Mouse (Mus musculus): ENCODE measurements around the gene Ralgps2. TPM values are rescaled to one million over a fixed set of nuclear protein-coding genes. Genes with fewer than 3 reads are reported as not detected.

Gene Ralgps2
- polyA plus RNA-seq, 1 experiment = 7.8 TPM

DNA sequence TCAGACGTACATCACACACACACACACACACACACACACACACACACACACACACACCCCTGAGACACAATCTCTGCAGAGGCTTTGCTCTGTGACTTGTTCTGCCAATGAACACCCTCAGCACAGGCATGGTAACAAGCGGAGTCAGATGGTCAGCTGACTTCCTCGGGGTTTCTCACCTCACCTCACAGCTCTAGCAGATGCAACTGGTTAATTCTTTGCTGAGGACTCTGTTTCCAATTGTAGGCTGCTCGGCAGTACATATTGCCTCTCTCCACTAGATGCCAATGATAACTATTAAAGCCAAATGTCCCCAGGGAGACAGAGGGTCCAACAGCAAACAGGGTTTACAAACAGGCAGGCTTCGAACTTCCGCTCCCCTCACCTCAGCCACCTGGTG, 16.5 kb downstream of the Ralgps2 start:
- Histone ChIP-seq H3K79me2 (ENCODE audit: control insufficient read depth, insufficient read depth) (no peaks in the 10 kb centered on the region), H3K4me2 (ENCODE audit: low read depth) (no peak overlapping the region), H3K4me3 (no peak overlapping the region), H3K36me3 (ENCODE audit: control insufficient read depth, insufficient read depth) (no peaks in the 10 kb centered on the region), H3K27me3 (ENCODE audit: control insufficient read depth, insufficient read depth, insufficient read length) (no peaks in the 10 kb centered on the region), H3ac (ENCODE audit: control insufficient read depth, insufficient read length) (no peak overlapping the region)
- TF ChIP-seq REST (IDR thresholded peaks at IDR 0.05; ENCODE audit: insufficient read depth, insufficient read length) (no peak), MYOD1 (IDR thresholded peaks at IDR 0.05; ENCODE audit: control insufficient read depth in 1 of 3, insufficient read length in 2 of 3, low read depth in 2 of 3) (no peak), USF1 (IDR thresholded peaks at IDR 0.05; ENCODE audit: low read depth) (no peak), MYOG (IDR thresholded peaks at IDR 0.05; ENCODE audit: control insufficient read depth in 1 of 3, insufficient read depth in 1 of 3, insufficient read length in 2 of 3, low read depth in 2 of 3) (no peak), MAX (IDR thresholded peaks at IDR 0.05; ENCODE audit: low read depth) (no peak), TCF3 (IDR thresholded peaks at IDR 0.05; ENCODE audit: insufficient read length, low read depth) (no peak), E2F4 (IDR thresholded peaks at IDR 0.05; ENCODE audit: insufficient read depth) (no peak)

DNA sequence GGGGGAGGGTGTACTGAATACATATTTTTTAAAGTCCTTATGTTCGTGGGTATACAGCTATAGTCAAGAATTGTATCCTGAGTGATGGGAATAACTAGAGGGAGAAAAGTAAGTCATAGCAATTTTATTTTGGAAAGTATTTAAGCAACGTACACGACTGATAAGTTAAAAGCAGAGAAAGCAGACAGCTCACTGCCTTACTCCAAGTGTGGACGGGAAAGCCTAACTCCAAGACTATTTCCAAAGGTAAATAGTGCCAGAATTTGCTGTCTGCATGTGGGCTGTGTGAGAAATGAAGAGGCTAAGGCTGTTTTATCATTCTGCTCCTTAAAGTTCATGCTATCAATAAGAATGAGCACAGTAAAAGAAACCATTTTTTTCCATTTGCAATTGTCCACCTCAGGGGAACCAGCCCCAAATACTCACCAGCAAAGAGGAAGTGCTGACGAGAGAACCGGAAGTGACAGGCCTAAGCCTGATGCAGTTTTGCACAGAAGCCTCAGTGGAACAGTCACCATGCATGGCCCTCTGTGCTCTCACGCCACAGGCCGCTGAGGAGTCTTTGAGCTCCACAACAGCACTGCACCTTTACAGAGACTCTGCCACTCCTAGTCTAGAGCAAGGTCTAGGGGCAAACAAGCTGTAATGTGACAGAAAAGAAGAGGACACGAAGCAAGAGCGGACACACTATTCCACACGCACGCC, 18.0 kb downstream of the Ralgps2 start:
- Histone ChIP-seq H3K36me3 (ENCODE audit: control insufficient read depth, insufficient read depth) (no peaks in the 10 kb centered on the region), H3K79me2 (ENCODE audit: control insufficient read depth, insufficient read depth) (no peaks in the 10 kb centered on the region), H3K4me2 (ENCODE audit: low read depth) (no peak overlapping the region), H3K27me3 (ENCODE audit: control insufficient read depth, insufficient read depth, insufficient read length) (no peaks in the 10 kb centered on the region), H3K4me3 (no peak overlapping the region), H3ac (ENCODE audit: control insufficient read depth, insufficient read length) (no peak overlapping the region)
- TF ChIP-seq TCF12 (IDR thresholded peaks at IDR 0.05; ENCODE audit: insufficient read depth, poor library complexity, severe bottlenecking) = no peak
- no peak for TF ChIP-seq TCF3 (IDR thresholded peaks at IDR 0.05; ENCODE audit: insufficient read length, low read depth)
- no peak for TF ChIP-seq USF1 (IDR thresholded peaks at IDR 0.05; ENCODE audit: low read depth)
- TF ChIP-seq POLR2AphosphoS2 (IDR thresholded peaks at IDR 0.05; ENCODE audit: insufficient read length, low read depth) = no peak

DNA sequence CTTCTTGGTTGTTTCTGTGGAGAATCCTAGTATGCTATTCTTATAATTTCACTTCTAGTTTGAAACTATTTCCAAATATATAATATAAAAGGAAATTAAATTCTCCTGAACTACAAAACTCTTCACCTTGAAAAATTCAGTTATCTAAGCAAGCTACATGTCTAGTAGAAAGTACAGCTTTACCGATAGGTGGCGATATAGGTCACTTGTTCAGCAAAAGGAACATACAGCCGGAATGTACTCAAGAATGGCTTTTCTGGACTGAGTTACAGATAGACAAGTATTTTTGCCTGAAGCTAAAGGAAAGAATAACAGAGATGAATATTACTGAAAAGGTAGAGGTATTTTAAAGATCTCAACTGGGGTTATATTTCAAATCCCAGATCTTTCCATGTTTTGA, 22.0 kb downstream of the Ralgps2 start:
- Histone ChIP-seq H3K4me2 (ENCODE audit: low read depth) (no peak overlapping the region), H3K79me2 (ENCODE audit: control insufficient read depth, insufficient read depth) (no peaks in the 10 kb centered on the region), H3K4me3 (no peak overlapping the region), H3K36me3 (ENCODE audit: control insufficient read depth, insufficient read depth) (no peaks in the 10 kb centered on the region), H3ac (ENCODE audit: control insufficient read depth, insufficient read length) (no peak overlapping the region), H3K27me3 (ENCODE audit: control insufficient read depth, insufficient read depth, insufficient read length) (no peaks in the 10 kb centered on the region)
- TF ChIP-seq MAX (IDR thresholded peaks at IDR 0.05; ENCODE audit: low read depth) (no peak), SRF (IDR thresholded peaks at IDR 0.05; ENCODE audit: control insufficient read depth, insufficient read length, low read depth) (no peak), E2F4 (IDR thresholded peaks at IDR 0.05; ENCODE audit: insufficient read depth) (no peak), REST (IDR thresholded peaks at IDR 0.05; ENCODE audit: insufficient read depth, insufficient read length) (no peak), POLR2AphosphoS2 (IDR thresholded peaks at IDR 0.05; ENCODE audit: insufficient read length, low read depth) (no peak), CEBPB (IDR thresholded peaks at IDR 0.05; ENCODE audit: insufficient read depth, poor library complexity, severe bottlenecking) (no peak), POLR2A (IDR thresholded peaks at IDR 0.05; ENCODE audit: insufficient read length, low read depth) (no peak), TCF12 (IDR thresholded peaks at IDR 0.05; ENCODE audit: insufficient read depth, poor library complexity, severe bottlenecking) (no peak), TCF3 (IDR thresholded peaks at IDR 0.05; ENCODE audit: insufficient read length, low read depth) (no peak), MYOG (IDR thresholded peaks at IDR 0.05; ENCODE audit: control insufficient read depth in 1 of 3, insufficient read depth in 1 of 3, insufficient read length in 2 of 3, low read depth in 2 of 3) (no peak), MYOD1 (IDR thresholded peaks at IDR 0.05; ENCODE audit: control insufficient read depth in 1 of 3, insufficient read length in 2 of 3, low read depth in 2 of 3) (no peak)

DNA sequence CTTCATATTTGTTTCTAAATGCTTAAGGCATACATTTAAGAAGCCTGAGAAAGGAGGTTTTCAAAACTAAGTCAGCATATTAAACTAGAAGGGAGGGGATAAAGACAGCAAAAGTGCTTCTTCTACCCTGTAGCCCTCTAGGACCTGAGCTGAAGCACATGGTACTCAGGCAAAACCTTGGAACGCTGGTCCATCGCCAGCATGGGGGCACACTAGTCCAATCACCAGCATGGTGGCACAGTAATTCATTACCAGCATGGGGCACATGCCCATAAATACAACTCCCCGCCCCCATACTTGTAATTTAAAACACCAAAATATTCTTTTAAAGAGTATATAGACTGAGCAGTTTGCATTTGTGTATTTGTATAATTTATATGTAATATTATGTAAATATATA, 23.1 kb downstream of the Ralgps2 start:
- Histone ChIP-seq H3ac (ENCODE audit: control insufficient read depth, insufficient read length) (no peak overlapping the region), H3K4me2 (ENCODE audit: low read depth) (no peak overlapping the region), H3K4me3 (no peak overlapping the region), H3K36me3 (ENCODE audit: control insufficient read depth, insufficient read depth) (no peaks in the 10 kb centered on the region), H3K79me2 (ENCODE audit: control insufficient read depth, insufficient read depth) (no peaks in the 10 kb centered on the region), H3K27me3 (ENCODE audit: control insufficient read depth, insufficient read depth, insufficient read length) (no peaks in the 10 kb centered on the region)
- TF ChIP-seq CEBPB (IDR thresholded peaks at IDR 0.05; ENCODE audit: insufficient read depth, poor library complexity, severe bottlenecking) (no peak), E2F4 (IDR thresholded peaks at IDR 0.05; ENCODE audit: insufficient read depth) (no peak), MYOD1 (IDR thresholded peaks at IDR 0.05; ENCODE audit: control insufficient read depth in 1 of 3, insufficient read length in 2 of 3, low read depth in 2 of 3) (no peak), TCF3 (IDR thresholded peaks at IDR 0.05; ENCODE audit: insufficient read length, low read depth) (no peak)

DNA sequence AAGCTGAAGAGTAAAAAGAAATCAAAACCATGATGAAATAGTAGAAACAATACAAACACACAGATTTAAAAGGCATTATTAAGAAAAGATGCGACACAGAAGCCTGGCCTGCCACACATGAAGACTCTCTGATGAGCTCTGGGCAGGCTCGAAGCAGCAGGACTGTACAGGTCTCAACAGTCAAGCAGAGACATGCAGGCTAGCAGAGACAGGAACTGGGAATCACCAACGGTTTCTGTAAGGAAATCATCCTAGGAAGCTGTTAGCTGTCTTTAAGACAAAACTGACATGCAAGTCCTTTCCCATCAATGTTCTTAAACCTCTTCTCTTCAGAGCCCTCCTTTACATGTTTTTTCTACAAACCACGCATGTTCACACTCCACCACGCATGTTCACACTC, 24.5 kb downstream of the Ralgps2 start:
- Histone ChIP-seq H3K4me2 (ENCODE audit: low read depth) (no peak overlapping the region), H3K27me3 (ENCODE audit: control insufficient read depth, insufficient read depth, insufficient read length) (no peaks in the 10 kb centered on the region), H3ac (ENCODE audit: control insufficient read depth, insufficient read length) (no peak overlapping the region), H3K4me3 (no peak overlapping the region), H3K79me2 (ENCODE audit: control insufficient read depth, insufficient read depth) (no peaks in the 10 kb centered on the region), H3K36me3 (ENCODE audit: control insufficient read depth, insufficient read depth) (no peaks in the 10 kb centered on the region)
- no peak for TF ChIP-seq MYOD1 (IDR thresholded peaks at IDR 0.05; ENCODE audit: control insufficient read depth in 1 of 3, insufficient read length in 2 of 3, low read depth in 2 of 3)
- TF ChIP-seq USF1 (IDR thresholded peaks at IDR 0.05; ENCODE audit: low read depth) = no peak
- no peak for TF ChIP-seq POLR2A (IDR thresholded peaks at IDR 0.05; ENCODE audit: insufficient read length, low read depth)
- no peak for TF ChIP-seq POLR2AphosphoS2 (IDR thresholded peaks at IDR 0.05; ENCODE audit: insufficient read length, low read depth)
- no peak for TF ChIP-seq MYOG (IDR thresholded peaks at IDR 0.05; ENCODE audit: control insufficient read depth in 1 of 3, insufficient read depth in 1 of 3, insufficient read length in 2 of 3, low read depth in 2 of 3)
- TF ChIP-seq MAX (IDR thresholded peaks at IDR 0.05; ENCODE audit: low read depth) = no peak
- TF ChIP-seq E2F4 (IDR thresholded peaks at IDR 0.05; ENCODE audit: insufficient read depth) = no peak
- TF ChIP-seq TCF3 (IDR thresholded peaks at IDR 0.05; ENCODE audit: insufficient read length, low read depth) = no peak
- TF ChIP-seq TCF12 (IDR thresholded peaks at IDR 0.05; ENCODE audit: insufficient read depth, poor library complexity, severe bottlenecking) = no peak
- no peak for TF ChIP-seq SRF (IDR thresholded peaks at IDR 0.05; ENCODE audit: control insufficient read depth, insufficient read length, low read depth)
- TF ChIP-seq REST (IDR thresholded peaks at IDR 0.05; ENCODE audit: insufficient read depth, insufficient read length) = no peak
- no peak for TF ChIP-seq CEBPB (IDR thresholded peaks at IDR 0.05; ENCODE audit: insufficient read depth, poor library complexity, severe bottlenecking)
